Mouse (Mus musculus): Measurements from ENCODE around the gene Plekhh3.

Plekhh3 gene

DNA sequence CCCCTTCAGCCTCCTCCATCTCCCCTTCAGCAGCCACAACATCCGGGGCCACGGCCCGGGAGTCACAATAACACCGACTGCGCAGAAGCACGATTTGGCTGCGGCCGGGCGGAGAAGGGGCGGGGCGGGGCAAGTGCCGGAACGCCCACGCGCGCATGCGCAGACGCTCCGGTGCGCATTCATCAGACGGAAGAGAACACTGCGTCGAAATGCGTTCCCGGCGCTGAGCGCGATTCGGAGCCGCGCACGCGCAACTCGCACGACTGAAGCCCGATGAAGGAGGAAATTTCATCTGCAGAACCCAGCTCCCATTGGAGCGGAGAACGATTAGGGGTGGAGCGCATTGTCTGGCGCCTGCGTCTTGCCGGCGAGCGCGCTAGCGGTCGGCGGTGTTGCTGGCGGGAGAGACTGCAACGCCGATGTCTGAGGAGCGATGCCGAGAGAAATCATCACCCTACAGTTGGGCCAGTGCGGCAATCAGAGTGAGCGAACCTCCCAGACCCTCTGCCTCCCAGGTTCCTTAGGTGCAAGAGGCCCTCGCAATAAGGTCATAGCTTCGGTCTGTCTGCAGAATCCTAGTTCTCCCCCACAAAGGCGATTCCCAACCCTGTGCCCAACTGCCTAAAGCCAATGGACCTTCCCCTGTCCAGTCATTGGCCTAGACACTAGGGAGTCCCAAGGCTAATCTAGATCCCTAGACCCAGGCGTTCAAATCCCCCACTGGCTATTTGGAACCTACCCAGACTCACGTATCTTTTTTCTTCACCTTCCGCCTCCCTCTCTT, 51.2 kb downstream of the Plekhh3 start, which contains the start of the genes Retreg3 and Tubg1:
Retreg3 (minus strand) TSS at position 133 of the 784 bp plus-strand sequence.
Tubg1 (plus strand) TSS at position 178 of the 784 bp plus-strand sequence.
- DNase-seq (ENCODE audit: low spot score) = peak; percentile 100

DNA sequence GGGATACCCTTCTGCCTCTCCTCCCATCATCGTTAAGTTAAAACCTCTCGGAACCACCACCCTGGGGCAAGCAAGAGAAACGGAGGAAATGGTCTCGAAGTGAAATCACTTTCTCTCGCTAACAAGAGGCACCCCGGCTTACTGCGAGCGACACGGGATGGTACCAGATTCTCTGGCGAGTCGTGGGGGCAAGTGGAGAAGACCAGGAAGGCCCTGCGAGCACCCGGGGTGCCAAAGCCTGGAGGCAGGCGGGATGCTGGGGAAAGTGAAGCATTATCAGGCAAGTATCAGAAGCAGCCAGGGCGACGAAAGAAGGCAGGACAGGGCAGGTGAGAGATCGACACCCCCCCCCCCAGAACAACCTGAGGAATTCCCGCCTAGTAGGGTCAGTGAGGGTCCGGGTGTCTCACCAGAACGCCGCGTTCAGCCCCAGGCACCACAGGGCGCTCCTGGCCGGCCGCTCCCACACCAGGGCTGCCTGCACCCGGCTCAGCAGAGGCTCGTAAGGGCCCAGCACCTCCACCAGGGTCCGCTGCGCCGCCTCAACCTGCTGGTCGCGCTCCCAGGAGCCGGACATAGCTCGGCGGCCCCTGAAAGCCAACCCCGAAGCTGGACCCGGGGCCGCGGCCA, 51.9 kb downstream of the Plekhh3 start:
- no peak for DNase-seq (ENCODE audit: low spot score)

DNA sequence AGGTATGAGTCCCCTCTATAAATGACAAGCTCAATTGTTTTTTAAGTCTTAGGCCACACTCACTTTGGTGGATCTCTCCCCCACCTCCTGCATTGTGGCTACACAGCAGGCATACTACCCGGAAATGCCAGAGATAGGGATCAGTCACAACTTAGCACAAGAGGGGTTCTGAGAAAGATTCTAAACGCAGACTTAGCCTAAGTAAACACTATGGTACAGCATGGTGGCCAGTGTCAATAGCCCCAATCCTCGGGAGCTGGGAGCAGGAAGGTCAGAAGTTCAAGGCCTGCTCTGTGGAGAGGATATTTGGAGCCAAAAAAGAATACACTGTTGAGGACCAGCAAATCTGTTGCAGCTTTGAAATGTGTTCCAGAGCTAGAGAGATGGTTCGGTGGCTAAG, 53.0 kb downstream of the Plekhh3 start:
- no peak for DNase-seq (ENCODE audit: low spot score)

DNA sequence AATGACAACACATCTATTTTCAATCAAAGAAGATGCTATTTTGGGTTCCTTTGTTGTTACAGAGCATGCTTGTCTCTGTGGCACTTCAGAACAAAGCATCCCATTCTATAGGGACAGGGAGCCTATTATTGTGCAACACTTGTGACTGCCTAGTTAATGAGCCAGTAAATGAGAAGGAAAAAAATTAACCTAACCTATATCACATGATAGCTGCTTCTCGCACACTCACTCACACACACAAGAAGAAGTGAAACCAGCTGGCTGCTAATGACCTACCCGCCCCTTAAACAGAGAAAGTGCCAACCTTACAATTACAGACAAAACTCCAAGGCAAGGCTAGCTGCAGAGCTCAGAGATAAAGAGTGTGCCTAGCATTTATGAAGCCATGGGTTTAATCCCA, 55.6 kb downstream of the Plekhh3 start:
- DNase-seq (ENCODE audit: low spot score) = no peak
